Mouse (Mus musculus) midbrain, postnatal 0 days (tissue): ENCODE data around the gene Pold1. TPM values are rescaled to one million over a fixed set of nuclear protein-coding genes. Genes with fewer than 3 reads are reported as not detected.

Source experiments
- ATAC-seq: fragments of 200-750 bp; cut with Nextera tagmentation; 2 replicates; pipeline ENCODE4 v1.8.0; 2017; ENCODE audit warnings: moderate number of reproducible peaks, mild to moderate bottlenecking, moderate TSS enrichment, moderate library complexity; ENCODE audit not compliant: low FRiP score
- DNase-seq: peaks from one replicate; pipeline ENCODE4 v3.0.0-alpha.2; 2015; ENCODE audit warnings: low spot score
- H3K27ac ChIP-seq: fragments of 300-500 bp; sonication (generic); 2 replicates; pipeline ENCODE4 v1.5.1; 2014; ENCODE audit warnings: low read depth, mild to moderate bottlenecking, low read length, mixed read lengths
- H3K27me3 ChIP-seq: fragments of 300-500 bp; sonication (generic); 2 replicates; pipeline ENCODE4 v1.6.1; 2014; ENCODE audit warnings: low read length, control low read depth, mixed read lengths; ENCODE audit not compliant: insufficient read depth
- H3K36me3 ChIP-seq: fragments of 300-500 bp; sonication (generic); 2 replicates; pipeline ENCODE4 v1.6.1; 2014; ENCODE audit warnings: low read length, control low read depth, mixed read lengths; ENCODE audit not compliant: insufficient read depth
- H3K4me1 ChIP-seq: fragments of 300-500 bp; sonication (generic); 2 replicates; pipeline ENCODE4 v1.6.1; 2014; ENCODE audit warnings: mild to moderate bottlenecking, control low read depth, antibody characterized with exemption, low read length, mixed read lengths; ENCODE audit not compliant: insufficient read depth
- H3K4me2 ChIP-seq: fragments of 300-500 bp; sonication (generic); 2 replicates; pipeline ENCODE4 v1.6.1; 2014; ENCODE audit warnings: low read depth, mild to moderate bottlenecking, low read length, mixed read lengths; ENCODE audit not compliant: poor library complexity, severe bottlenecking
- H3K4me3 ChIP-seq: fragments of 300-500 bp; sonication (generic); 2 replicates; pipeline ENCODE4 v1.5.1; 2014; ENCODE audit warnings: low read depth, mild to moderate bottlenecking, low read length, moderate library complexity
- H3K9ac ChIP-seq: fragments of 300-500 bp; sonication (generic); replicated peaks from 2 replicates; pipeline ENCODE4 v1.6.1; 2014; ENCODE audit warnings: mild to moderate bottlenecking, low read length, moderate library complexity, mixed read lengths; ENCODE audit not compliant: poor library complexity, severe bottlenecking
- H3K9me3 ChIP-seq: fragments of 300-500 bp; sonication (generic); 2 replicates; pipeline ENCODE4 v1.6.1; 2016; ENCODE audit warnings: low read length, control low read depth
- CTCF ChIP-seq: IDR thresholded peaks from 2 replicates; pipeline ENCODE4 v1.5.1; 2016; ENCODE audit warnings: antibody characterized with exemption, mild to moderate bottlenecking
- WGBS: fragments of 180-500 bp; shearing (Covaris S2); extraction: QIAGEN DNeasy Blood & Tissue Kit; methylation state at CpG from one replicate; pipeline ENCODE4 v1.1.7; 2014; 5-methylcytosine and 5-hydroxymethylcytosine counted together
- polyA plus RNA-seq: library from polyadenylated mRNA; unstranded; fragments of >200 nt; fragmentation: Nextera tagmentation; extraction: Ambion mirVana; gene quantifications from 2 replicates; pipeline ENCODE4 v1.2.1, GENCODE M21; 2015
- total RNA-seq: library from RNA; depleted of rRNA; stranded (reverse); fragments of >200 nt; gene quantifications from 2 replicates; pipeline ENCODE4 v1.2.3, GENCODE M21; 2014

Gene Pold1
- total and polyA plus RNA-seq, 2 experiments from 2014 or later: 9.6 to 17.5 TPM

DNA sequence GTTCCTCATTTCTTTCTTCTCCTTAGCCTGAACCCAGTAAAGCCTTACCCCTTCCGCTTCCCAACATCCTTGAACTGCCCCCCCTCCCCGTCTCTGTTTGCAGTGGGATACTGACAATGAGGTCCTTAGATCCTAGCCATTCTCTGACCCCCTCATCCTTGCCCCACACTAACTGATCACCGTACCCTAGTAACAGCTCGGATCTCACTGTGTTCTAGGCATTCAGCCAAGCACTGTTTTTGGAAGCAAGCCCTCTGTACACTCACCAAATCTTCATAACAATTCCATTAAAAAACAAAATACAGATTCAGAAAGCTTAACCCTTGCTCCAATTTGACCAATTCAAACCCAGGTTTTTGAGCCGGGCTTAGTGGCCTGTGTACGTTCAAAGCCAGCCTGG, 45.6 kb upstream of the Pold1 start:
- H3K9me3 ChIP-seq: no peaks in the 10 kb centered on the region
- WGBS: 44% methylated on average over 6 of the region's 6 CpGs
- peak overlapping the region; percentile 78 for H3K27ac ChIP-seq
- H3K27me3 ChIP-seq: no peaks in the 10 kb centered on the region
- peaks cover 18% of the 10 kb centered on the region for H3K4me1 ChIP-seq
- H3K36me3 ChIP-seq: peaks cover 10% of the 10 kb centered on the region
- H3K4me2 ChIP-seq: peak overlapping the region; percentile 91
- TF ChIP-seq CTCF: no peak
- DNase-seq (peak; percentile 73), ATAC-seq (no peak)
- peak overlapping the region; percentile 58 for H3K9ac ChIP-seq
- H3K4me3 ChIP-seq: peak overlapping the region; percentile 70

DNA sequence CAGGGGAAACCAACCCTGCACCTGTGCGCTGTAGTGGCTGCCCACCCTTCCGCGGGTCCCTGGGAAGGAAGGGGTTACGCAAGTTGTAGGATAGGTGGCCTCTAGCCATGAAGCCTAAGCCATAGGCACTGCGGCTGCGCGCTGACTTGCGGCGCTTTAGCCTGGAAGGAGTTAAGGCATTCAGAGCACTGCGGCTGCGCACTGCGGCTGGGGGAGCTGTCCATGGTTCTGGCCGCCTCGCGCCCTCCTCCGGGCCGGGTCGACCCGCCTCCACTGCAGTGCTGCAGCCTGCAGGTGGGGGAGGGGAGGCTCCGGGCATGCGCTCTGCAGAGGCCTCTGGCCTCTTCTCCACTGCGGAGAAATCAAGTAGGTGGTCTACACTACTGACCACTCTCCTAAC, 45.1 kb upstream of the Pold1 start:
- H3K9ac ChIP-seq: peak overlapping the region; percentile 58
- peaks cover 10% of the 10 kb centered on the region for H3K36me3 ChIP-seq
- peak; percentile 65 for ATAC-seq
- peaks cover 18% of the 10 kb centered on the region for H3K4me1 ChIP-seq
- peak overlapping the region; percentile 91 for H3K4me2 ChIP-seq
- H3K27ac ChIP-seq: peak overlapping the region; percentile 78
- H3K9me3 ChIP-seq: no peaks in the 10 kb centered on the region
- peak; percentile 49 for TF ChIP-seq CTCF
- DNase-seq: peak; percentile 97
- 0% methylated on average over 22 of the region's 22 CpGs for whole genome bisulfite sequencing
- H3K4me3 ChIP-seq: peak overlapping the region; percentile 70
- no peaks in the 10 kb centered on the region for H3K27me3 ChIP-seq

GRCm38 (mm10) chr7:44593051-44593450, 44.4 kb upstream of the Pold1 start:
- peak overlapping the region; percentile 70 for H3K4me3 ChIP-seq
- ATAC-seq (no peak), DNase-seq (no peak)
- peaks cover 6% of the 10 kb centered on the region for H3K36me3 ChIP-seq
- H3K27me3 ChIP-seq: no peaks in the 10 kb centered on the region
- no peaks in the 10 kb centered on the region for H3K9me3 ChIP-seq
- H3K9ac ChIP-seq: no peak overlapping the region
- no peak for TF ChIP-seq CTCF
- WGBS: 2% methylated on average over 11 of the region's 15 CpGs
- peak overlapping the region; percentile 91 for H3K4me2 ChIP-seq
- peaks cover 18% of the 10 kb centered on the region for H3K4me1 ChIP-seq
- no peak overlapping the region for H3K27ac ChIP-seq

GRCm38 (mm10) chr7:44591348-44592116, 42.9 kb upstream of the Pold1 start:
- ATAC-seq (no peak), DNase-seq (no peak)
- no peaks in the 10 kb centered on the region for H3K9me3 ChIP-seq
- H3K27me3 ChIP-seq: no peaks in the 10 kb centered on the region
- H3K4me2 ChIP-seq: peak overlapping the region; percentile 91
- no peak for TF ChIP-seq CTCF
- H3K4me1 ChIP-seq: peaks cover 18% of the 10 kb centered on the region
- H3K27ac ChIP-seq: peak overlapping the region; percentile 78; the same call in 1 of the 2 replicates
- WGBS: 1% methylated on average over 44 of the region's 60 CpGs
- peaks cover 6% of the 10 kb centered on the region for H3K36me3 ChIP-seq
- H3K4me3 ChIP-seq: peak overlapping the region; percentile 70
- peak overlapping the region; percentile 70 for H3K9ac ChIP-seq

DNA sequence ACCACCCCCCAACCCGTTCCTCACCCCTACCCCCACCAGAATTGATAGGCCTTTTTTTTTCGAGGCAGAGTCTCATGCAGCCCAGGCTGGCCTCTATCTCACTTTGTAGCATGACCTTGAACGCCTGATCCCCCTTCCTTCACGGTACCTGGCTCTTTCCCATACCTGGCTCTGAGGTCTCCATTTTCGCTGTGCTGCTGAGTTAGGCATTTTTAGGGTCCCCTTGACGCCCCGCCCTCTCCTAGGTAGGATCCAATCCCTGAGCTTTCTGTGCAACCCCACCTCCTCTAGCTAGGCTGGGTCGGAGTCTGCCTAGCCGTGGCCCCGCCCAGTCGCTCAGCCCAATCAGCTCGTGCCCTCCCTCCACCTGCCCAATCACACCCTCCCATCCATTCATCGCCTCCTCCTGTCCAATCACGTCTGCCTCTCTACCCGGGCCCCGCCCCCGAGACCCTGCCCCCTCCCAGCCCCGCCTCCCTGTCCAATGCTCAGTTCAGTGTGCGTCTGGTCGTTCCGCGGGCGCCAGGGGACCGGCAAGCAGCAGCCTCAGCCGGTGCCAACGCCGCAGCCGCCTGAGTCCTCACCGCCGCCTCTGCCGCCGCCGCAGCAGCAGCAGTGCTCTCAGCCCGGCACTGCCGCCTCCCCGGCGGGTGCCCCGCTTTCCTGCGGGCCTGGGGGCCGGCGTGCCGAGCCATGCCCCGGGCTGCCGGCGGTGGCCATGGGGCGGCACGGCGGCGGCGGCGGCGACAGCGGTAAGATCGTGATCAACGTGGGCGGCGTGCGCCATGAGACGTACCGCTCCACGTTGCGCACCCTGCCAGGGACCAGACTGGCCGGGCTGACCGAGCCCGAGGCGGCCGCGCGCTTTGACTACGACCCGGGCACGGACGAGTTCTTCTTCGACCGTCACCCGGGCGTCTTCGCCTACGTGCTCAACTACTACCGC, 42.0 kb upstream of the Pold1 start, which contains the start of gene Kcnc3:
Gene Kcnc3 (plus strand): TSS at position 263 of the 946 bp plus-strand sequence.
- Histone ChIP-seq H3K4me1 (peaks cover 22% of the 10 kb centered on the region), H3K27ac (peak within 1 kb of the TSS; percentile 78), H3K4me2 (peak within 1 kb of the TSS; percentile 91), H3K36me3 (peaks cover 2% of the 10 kb centered on the region; the same call in 1 of the 2 replicates), H3K9me3 (no peaks in the 10 kb centered on the region), H3K27me3 (no peaks in the 10 kb centered on the region), H3K4me3 (peak within 1 kb of the TSS; percentile 70), H3K9ac (peak within 1 kb of the TSS; percentile 70)
- peak; percentile 92 for ATAC-seq
- no peak for TF ChIP-seq CTCF
- peak; percentile 98 for DNase-seq
- WGBS: under 1% methylated on average over 78 of the region's 80 CpGs
